Mouse (Mus musculus) lung, postnatal 0 days (tissue): ENCODE data around the gene Six2. TPM values are rescaled to one million over a fixed set of nuclear protein-coding genes. Genes with fewer than 3 reads are reported as not detected.
"Not testable (repeated sequence)": the region's sequence is repeated elsewhere in the genome, so short reads cannot be mapped to it uniquely, and the experiment has no call there.

ENCODE experiments used
- ATAC-seq: fragments of 200-750 bp; cut with Nextera tagmentation; 2 replicates; pipeline ENCODE4 v1.8.0; 2017; ENCODE audit warnings: moderate library complexity
- DNase-seq: peaks from one replicate; pipeline ENCODE4 v3.0.0-alpha.2; 2016; ENCODE audit warnings: low spot score
- H3K27ac ChIP-seq: fragments of 300-500 bp; sonication (generic); 2 replicates; pipeline ENCODE4 v1.5.1; 2014; ENCODE audit warnings: antibody characterized with exemption, mild to moderate bottlenecking, low read length, mixed read lengths
- H3K27me3 ChIP-seq: fragments of 300-500 bp; sonication (generic); replicated peaks from 2 replicates; pipeline ENCODE4 v1.6.1; 2014; ENCODE audit warnings: low read length, mixed read lengths; ENCODE audit not compliant: insufficient read depth
- H3K36me3 ChIP-seq: fragments of 300-500 bp; sonication (generic); 2 replicates; pipeline ENCODE4 v1.6.1; 2014; ENCODE audit warnings: low read length, mixed read lengths; ENCODE audit not compliant: insufficient read depth
- H3K4me1 ChIP-seq: fragments of 300-500 bp; sonication (generic); 2 replicates; pipeline ENCODE4 v1.6.1; 2014; ENCODE audit warnings: antibody characterized with exemption, low read depth, low read length, mixed read lengths; ENCODE audit not compliant: insufficient read depth
- H3K4me2 ChIP-seq: fragments of 300-500 bp; sonication (generic); replicated peaks from 2 replicates; pipeline ENCODE4 v1.6.1; 2014; ENCODE audit warnings: low read depth, mild to moderate bottlenecking, low read length, moderate library complexity, mixed read lengths
- H3K4me3 ChIP-seq: fragments of 300-500 bp; sonication (generic); 2 replicates; pipeline ENCODE4 v1.5.1; 2014; ENCODE audit warnings: low read depth, low read length
- H3K9ac ChIP-seq: fragments of 300-500 bp; sonication (generic); replicated peaks from 2 replicates; pipeline ENCODE4 v1.6.1; 2014; ENCODE audit warnings: low read depth, mild to moderate bottlenecking
- H3K9me3 ChIP-seq: fragments of 300-500 bp; sonication (generic); 2 replicates; pipeline ENCODE4 v1.6.1; 2016; ENCODE audit warnings: low read length, mixed read lengths
- CTCF ChIP-seq: IDR thresholded peaks from 2 replicates; pipeline ENCODE4 v1.5.1; 2016; ENCODE audit warnings: antibody characterized with exemption, mild to moderate bottlenecking
- EP300 ChIP-seq: IDR thresholded peaks from 2 replicates; pipeline ENCODE4 v1.6.1; 2016; ENCODE audit warnings: antibody characterized with exemption, mild to moderate bottlenecking, control low read depth
- WGBS: fragments of 180-500 bp; shearing (Covaris S2); extraction: QIAGEN DNeasy Blood & Tissue Kit; methylation state at CpG from one replicate; pipeline ENCODE4 v1.1.7; 2014; 5-methylcytosine and 5-hydroxymethylcytosine counted together
- polyA plus RNA-seq: library from polyadenylated mRNA; unstranded; fragments of >200 nt; fragmentation: Nextera tagmentation; extraction: Ambion mirVana; gene quantifications from 2 replicates; pipeline ENCODE4 v1.2.1, GENCODE M21; 2015

Gene Six2
- polyA plus RNA-seq, 1 experiment from 2014 or later = not detected

DNA sequence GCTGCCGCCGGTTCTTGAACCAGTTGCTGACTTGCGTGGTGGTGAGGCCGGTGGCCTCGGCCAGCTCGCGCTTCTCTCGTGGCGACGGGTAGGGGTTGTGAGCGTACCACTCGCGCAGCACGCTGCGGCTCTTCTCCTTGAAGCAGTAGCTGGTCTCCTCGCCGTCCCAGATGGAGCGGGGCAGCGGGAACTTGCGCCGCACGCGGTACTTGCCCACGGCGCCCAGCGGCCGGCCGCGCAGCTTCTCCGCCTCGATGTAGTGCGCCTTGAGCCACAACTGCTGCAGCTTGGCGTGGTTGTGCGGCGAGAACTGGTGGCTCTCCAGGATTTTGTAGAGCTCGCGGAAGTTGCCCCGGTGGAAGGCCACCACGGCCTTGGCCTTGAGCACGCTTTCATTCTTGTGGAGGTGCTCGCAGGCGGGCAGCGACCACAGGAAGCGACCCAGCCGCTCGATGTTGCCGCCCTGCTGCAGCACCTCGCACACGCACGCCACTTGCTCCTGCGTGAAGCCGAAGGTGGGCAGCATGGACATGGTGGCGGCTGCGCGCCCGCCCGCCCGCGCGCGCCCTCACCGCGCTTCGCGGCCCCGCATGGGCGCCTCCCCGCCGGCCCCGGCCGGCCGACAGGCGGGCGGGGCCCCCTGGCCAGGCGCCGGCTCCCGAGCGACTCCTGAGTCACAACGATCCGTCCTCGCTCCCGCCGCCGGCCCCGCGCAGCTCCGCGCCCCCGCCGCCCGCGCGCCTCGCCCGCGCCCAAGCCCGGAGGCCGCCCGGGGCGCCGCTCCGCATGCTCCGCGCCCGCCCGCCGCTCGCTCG is 446 bp downstream of the Six2 start:
- peak; percentile 3 for ATAC-seq
- no peak for DNase-seq
- peak overlapping the region; percentile 78 for H3K4me2 ChIP-seq
- H3K36me3 ChIP-seq = no peaks in the 10 kb centered on the region
- no peak overlapping the region for H3K27ac ChIP-seq
- peak overlapping the region; percentile 41 for H3K4me3 ChIP-seq
- no peaks in the 10 kb centered on the region for H3K9me3 ChIP-seq
- TF ChIP-seq EP300 = no peak
- no peak for TF ChIP-seq CTCF
- WGBS = 2% methylated on average over 82 of the region's 109 CpGs
- H3K27me3 ChIP-seq = peaks cover 89% of the 10 kb centered on the region
- H3K4me1 ChIP-seq = peaks cover 2% of the 10 kb centered on the region
- H3K9ac ChIP-seq = no peak overlapping the region

DNA sequence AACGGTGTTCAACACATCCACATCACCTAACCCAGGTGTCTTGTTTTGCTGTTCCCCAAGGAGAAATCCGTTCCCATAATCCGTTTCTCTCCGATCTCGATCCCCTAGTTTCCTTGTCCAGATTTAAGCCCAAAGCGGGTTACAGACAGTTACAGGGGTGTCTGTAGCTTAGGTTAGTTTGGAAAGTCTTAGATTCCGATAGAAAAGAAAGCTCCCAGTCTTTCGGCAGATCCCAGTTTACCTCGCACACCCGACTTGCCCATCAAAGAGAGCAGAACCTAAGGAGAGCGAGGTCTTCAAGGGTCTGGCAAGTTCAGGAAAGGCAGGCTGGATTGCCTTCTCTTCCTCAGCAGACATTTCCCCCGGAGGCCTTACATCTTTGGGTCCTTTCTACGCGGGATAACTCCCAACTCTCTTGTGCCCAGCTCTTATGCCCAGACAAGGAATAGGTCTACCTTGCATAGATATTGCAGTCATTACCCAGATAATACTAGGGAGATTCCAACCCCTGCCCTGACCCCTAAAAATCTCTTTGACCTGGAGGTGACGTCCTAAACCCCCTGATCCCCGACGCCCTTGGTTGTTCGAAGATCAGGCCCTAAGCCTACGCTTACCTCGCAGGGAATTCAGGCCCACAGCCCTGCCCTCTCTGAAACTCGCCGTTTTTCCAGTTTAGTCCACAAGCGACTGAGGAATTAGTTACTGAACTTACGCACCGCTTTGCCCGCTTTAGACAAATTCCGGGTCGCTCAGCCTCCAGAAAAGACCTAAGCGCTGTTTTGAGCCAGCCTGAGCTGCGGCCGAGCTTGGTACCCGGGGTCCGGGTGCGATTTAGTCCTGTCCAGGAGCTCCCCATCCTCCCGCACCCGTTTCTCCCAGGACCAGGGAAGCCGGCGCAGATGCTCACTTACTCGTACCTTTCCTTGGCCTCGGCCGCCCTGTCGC is 1.3 kb downstream of the Six2 start:
- peaks cover 87% of the 10 kb centered on the region for H3K27me3 ChIP-seq
- ATAC-seq = no peak
- H3K4me3 ChIP-seq = peak overlapping the region; percentile 41; the same call in 1 of the 2 replicates
- no peak overlapping the region for H3K9ac ChIP-seq
- 6% methylated on average over 42 of the region's 42 CpGs for WGBS
- no peaks in the 10 kb centered on the region for H3K9me3 ChIP-seq
- no peaks in the 10 kb centered on the region for H3K36me3 ChIP-seq
- H3K4me1 ChIP-seq = no peaks in the 10 kb centered on the region; the same call in none of the 2 replicates
- TF ChIP-seq EP300 = no peak
- no peak for TF ChIP-seq CTCF
- H3K27ac ChIP-seq = no peak overlapping the region
- DNase-seq = no peak
- peak overlapping the region; percentile 78 for H3K4me2 ChIP-seq

GRCm38 (mm10) chr17:85685689-85686281 is 2.3 kb downstream of the Six2 start:
- TF ChIP-seq CTCF = no peak
- no peak for TF ChIP-seq EP300
- H3K4me1 ChIP-seq = no peaks in the 10 kb centered on the region; the same call in none of the 2 replicates
- H3K4me3 ChIP-seq = no peak overlapping the region
- H3K9ac ChIP-seq = no peak overlapping the region
- DNase-seq (no peak), ATAC-seq (no peak)
- H3K27ac ChIP-seq = no peak overlapping the region
- WGBS = 8% methylated on average over 11 of the region's 11 CpGs
- no peak overlapping the region for H3K4me2 ChIP-seq
- H3K9me3 ChIP-seq = no peaks in the 10 kb centered on the region
- H3K36me3 ChIP-seq = no peaks in the 10 kb centered on the region
- peaks cover 87% of the 10 kb centered on the region for H3K27me3 ChIP-seq

DNA sequence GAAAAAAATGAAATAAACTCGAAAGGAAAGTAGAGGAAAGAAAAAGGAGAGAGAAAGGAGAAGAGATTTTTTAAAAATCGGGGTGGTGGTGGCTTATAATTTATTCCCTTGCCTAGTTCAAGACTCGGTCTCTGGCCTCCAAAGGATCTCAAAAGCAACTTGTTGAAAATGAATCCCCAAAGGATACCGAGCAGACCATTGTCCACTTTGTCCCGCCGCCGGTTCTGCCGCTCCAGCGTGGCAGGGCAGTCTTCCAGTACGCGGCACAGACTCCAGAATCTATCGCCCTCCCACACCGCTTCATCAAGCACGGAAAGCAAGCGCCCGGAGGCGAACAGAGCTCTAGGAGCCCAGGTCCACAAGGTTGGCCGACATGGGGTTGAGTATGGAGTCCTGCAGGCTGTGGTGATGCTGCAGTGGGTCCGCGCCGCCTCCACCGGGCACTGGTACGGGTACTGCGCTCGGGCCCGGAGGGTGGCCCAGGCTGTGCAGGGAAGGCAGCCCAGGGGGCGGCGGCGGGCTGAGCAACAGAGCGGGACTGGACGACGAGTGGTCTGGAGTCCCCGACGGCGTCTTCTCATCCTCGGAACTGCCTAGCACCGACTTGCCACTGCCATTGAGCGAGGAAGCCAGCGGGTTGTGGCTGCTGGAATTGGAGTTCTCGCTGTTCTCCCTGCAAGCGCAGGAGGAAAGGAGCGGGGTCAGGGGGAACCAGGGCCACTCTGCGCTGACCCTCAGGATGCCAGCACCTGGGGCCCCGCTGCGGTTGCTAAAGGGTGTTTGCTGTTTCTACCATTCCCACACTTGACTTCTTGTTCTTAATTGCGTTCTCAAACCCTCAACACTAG is 3.0 kb downstream of the Six2 start:
- Histone ChIP-seq H3K27me3 (peaks cover 87% of the 10 kb centered on the region), H3K4me3 (no peak overlapping the region), H3K27ac (no peak overlapping the region), H3K9ac (no peak overlapping the region), H3K36me3 (no peaks in the 10 kb centered on the region), H3K4me1 (peaks cover 2% of the 10 kb centered on the region), H3K9me3 (no peaks in the 10 kb centered on the region), H3K4me2 (no peak overlapping the region)
- ATAC-seq (no peak), DNase-seq (no peak)
- TF ChIP-seq CTCF (no peak), EP300 (no peak)
- 2% methylated on average over 46 of the region's 46 CpGs for WGBS

- not testable (repeated sequence) for H3K9ac ChIP-seq, ATAC-seq, H3K4me3 ChIP-seq, H3K36me3 ChIP-seq, H3K27ac ChIP-seq, H3K9me3 ChIP-seq, H3K4me1 ChIP-seq, DNase-seq, H3K4me2 ChIP-seq
- 5% methylated on average over 6 of the region's 6 CpGs for WGBS
- peaks cover 86% of the 10 kb centered on the region for H3K27me3 ChIP-seq
Measured at GRCm38 (mm10) chr17:85684436-85684835, 3.6 kb downstream of the Six2 start.
